Mouse (Mus musculus): ENCODE results near the gene Usp30. TPM values are rescaled to one million over a fixed set of nuclear protein-coding genes. Genes with fewer than 3 reads are reported as not detected.

Usp30 gene
- polyA plus RNA-seq, 1 experiment, result 36.6 TPM

DNA sequence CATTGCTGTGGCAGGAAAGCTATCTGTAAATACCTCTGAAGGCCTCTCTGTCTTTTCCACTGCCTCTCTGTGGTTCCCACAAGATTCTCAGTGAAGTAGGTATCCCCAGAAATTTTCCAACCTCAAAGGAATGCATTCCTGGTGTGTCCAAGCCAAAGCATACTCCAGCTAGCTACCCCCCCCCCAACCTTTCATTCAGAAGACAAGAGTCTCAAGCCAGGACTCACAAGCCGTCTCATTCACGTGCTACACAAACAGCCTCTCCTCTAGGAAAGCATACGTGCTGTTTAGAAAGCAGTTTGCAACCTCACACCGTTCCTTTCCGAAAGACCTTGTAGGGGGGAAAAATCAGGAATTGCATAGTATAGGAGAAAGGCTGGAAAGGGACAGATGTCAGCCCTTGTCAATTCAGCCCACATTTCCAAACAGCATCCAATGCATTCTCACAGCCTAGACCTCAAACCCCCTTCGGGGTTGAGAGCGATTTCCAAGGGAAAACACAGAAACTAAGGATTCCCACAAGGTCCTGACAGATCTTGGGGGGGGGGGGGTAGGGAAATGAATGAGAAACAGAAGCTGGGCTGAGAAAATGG lies 25.3 kb downstream of the Usp30 start:
- peak overlapping the region; percentile 67 for H3K4me3 ChIP-seq (ENCODE audit: insufficient read depth, low read length)
- H3K4me1 ChIP-seq (ENCODE audit: control insufficient read depth, insufficient read depth, low read length), result peaks cover 5% of the 10 kb centered on the region
- peak overlapping the region; percentile 95 for H3K27ac ChIP-seq (ENCODE audit: insufficient read depth, low read length)
- no peak for TF ChIP-seq CTCF (IDR thresholded peaks at IDR 0.05; ENCODE audit: extremely low read depth, insufficient read depth, low read length)
- no peak for TF ChIP-seq POLR2A (IDR thresholded peaks at IDR 0.05; ENCODE audit: extremely low read depth, insufficient read depth, low read length)

DNA sequence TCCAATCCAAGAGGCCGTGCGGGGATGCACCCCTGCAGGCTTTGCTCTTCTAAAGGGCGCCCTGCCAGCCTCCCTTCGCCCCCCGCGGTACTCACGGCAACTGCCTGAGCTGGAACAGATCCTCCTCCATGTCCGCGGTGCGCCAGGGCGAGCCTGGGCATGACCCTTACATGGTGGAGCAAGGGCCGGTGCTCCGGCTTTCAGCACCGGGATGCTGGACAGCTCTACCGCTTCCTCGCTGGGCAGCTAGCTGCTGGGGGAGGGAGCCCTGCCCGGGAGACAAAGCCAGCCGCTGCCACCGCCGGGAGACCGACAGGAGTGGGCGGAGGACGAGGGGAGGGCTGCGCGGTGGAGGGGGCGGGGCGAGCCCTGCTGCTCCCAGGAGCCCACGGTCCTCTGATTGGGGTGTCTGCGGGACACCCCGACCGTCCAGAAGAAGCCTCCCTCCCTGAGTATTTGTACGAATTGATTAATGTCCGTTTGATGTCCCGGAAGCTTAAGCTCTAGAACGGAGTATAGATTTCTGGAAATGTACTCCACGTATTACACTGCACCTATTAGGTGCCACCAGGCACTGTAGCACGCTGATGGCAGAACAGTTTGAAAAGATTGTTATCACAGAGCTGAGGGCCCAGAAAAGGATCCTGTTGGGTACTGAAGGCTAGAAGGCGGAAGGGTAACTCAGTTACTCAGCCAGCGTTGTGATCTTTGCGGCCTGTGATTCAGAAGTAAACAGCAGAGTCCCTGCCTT lies 26.0 kb downstream of the Usp30 start, which contains the start of gene Svop:
Gene Svop (minus strand): TSS at position 514 of the 751 bp plus-strand sequence.
- Histone ChIP-seq H3K4me1 (ENCODE audit: control insufficient read depth, insufficient read depth, low read length) (peaks cover 5% of the 10 kb centered on the region), H3K27ac (ENCODE audit: insufficient read depth, low read length) (peak within 1 kb of the TSS; percentile 95), H3K4me3 (ENCODE audit: insufficient read depth, low read length) (peak within 1 kb of the TSS; percentile 67)
- no peak for TF ChIP-seq CTCF (IDR thresholded peaks at IDR 0.05; ENCODE audit: extremely low read depth, insufficient read depth, low read length)
- TF ChIP-seq POLR2A (IDR thresholded peaks at IDR 0.05; ENCODE audit: extremely low read depth, insufficient read depth, low read length), result peak; percentile 60; the same call in 1 of the 2 replicates

DNA sequence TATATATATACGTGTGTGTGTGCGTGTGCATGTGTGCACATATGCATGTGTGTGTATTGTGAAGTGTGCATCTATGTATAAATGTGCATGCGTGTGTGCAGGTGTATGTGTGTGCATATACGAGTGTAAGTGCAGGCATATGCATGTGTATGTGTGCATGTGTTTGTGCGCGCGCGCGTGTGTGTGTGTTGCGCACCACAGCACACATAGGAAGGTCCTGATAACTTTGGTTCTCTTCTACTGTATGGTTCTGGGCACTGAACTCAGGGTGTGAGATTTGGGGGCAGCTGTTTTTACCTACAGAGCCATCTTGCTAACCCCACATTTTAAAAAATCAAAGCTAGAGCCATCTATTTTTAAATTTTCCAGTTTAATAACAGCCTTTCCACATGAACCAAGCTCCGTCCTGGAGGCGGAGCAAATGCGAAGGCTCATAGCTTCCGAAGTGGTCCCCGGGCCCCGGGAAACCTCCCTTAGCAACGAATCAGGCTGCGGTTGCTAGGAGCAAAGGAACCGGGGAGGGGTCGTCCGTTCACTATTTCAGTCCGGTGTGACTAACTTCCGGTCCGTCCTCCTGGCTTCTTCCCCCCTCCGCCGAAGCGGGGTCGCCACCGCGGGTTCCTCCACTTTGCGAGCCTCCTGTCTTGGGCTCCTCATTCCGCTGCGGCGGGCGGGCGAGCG lies 34.6 kb downstream of the Usp30 start:
- Histone ChIP-seq H3K27ac (ENCODE audit: insufficient read depth, low read length) (peak overlapping the region; percentile 27; the same call in 1 of the 2 replicates), H3K4me3 (ENCODE audit: insufficient read depth, low read length) (peak overlapping the region; percentile 94)

DNA sequence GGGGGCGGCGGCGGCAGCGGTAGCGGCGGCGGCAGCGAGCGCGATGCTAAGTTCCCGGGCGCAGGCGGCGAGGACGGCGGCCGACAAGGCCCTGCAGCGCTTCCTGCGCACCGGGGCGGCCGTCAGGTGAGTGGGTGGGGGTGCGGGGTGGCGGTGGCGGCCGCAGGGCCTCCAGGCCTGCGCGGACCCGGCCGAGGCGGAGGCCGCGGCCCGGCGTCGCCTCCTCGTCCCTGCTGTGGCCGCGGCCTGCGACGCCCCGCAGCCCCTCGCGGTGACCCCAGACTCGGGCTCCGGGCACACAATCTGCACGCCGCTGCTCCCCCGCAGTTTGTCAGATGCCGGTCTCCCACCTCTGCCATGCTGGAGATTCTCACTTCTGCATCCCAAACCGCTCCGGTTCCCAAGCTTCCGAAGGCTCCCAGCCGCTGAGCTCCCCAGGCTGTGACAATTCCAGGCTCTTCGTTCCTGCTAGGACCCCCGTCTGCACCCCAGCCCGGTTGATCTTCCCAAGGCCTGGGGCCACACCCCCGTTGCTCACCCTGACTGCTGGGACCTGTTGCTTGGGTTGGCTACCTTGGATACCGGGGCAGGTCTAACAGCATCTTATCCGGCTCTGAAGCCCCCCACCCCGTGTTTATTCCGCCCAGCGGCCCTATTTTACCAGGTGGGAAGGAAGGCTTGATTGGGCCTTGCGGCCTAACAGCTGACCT lies 35.3 kb downstream of the Usp30 start:
- peak overlapping the region; percentile 80 for H3K27ac ChIP-seq (ENCODE audit: insufficient read depth, low read length)
- no peak for TF ChIP-seq CTCF (IDR thresholded peaks at IDR 0.05; ENCODE audit: extremely low read depth, insufficient read depth, low read length)
- TF ChIP-seq POLR2A (IDR thresholded peaks at IDR 0.05; ENCODE audit: extremely low read depth, insufficient read depth, low read length), result no peak

More for the DNA sequence above, 34.6 kb downstream of the Usp30 start:
- peaks cover 11% of the 10 kb centered on the region for H3K4me1 ChIP-seq (ENCODE audit: control insufficient read depth, insufficient read depth, low read length)
- no peak for TF ChIP-seq CTCF (IDR thresholded peaks at IDR 0.05; ENCODE audit: extremely low read depth, insufficient read depth, low read length)
- peak; percentile 80 for TF ChIP-seq POLR2A (IDR thresholded peaks at IDR 0.05; ENCODE audit: extremely low read depth, insufficient read depth, low read length)

DNA sequence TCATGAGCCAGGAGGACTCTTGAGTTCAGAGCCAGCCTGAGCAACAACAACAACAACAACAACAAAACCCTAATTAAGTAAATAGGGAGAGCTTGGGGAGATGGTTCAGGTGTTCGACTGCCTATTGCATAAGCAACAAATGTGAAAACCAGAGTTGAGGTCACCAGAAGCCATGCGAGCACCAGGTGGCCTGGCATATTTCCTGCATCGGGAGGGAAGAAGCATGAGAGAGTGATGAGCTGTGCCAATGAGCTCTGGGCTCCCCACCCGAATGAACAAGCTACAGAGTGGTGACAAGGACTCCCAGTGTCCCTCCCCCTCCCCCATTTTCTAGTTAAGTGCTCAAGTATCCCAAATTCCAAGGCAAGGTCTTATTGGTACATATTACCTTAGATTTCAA lies 36.6 kb downstream of the Usp30 start:
- H3K27ac ChIP-seq (ENCODE audit: insufficient read depth, low read length), result peak overlapping the region; percentile 72
- no peak overlapping the region for H3K4me3 ChIP-seq (ENCODE audit: insufficient read depth, low read length)
- peaks cover 11% of the 10 kb centered on the region for H3K4me1 ChIP-seq (ENCODE audit: control insufficient read depth, insufficient read depth, low read length)
- TF ChIP-seq CTCF (IDR thresholded peaks at IDR 0.05; ENCODE audit: extremely low read depth, insufficient read depth, low read length), result no peak
- no peak for TF ChIP-seq POLR2A (IDR thresholded peaks at IDR 0.05; ENCODE audit: extremely low read depth, insufficient read depth, low read length)

More for the DNA sequence above, 35.3 kb downstream of the Usp30 start:
- peak overlapping the region; percentile 94 for H3K4me3 ChIP-seq (ENCODE audit: insufficient read depth, low read length)
- peaks cover 11% of the 10 kb centered on the region for H3K4me1 ChIP-seq (ENCODE audit: control insufficient read depth, insufficient read depth, low read length)

DNA sequence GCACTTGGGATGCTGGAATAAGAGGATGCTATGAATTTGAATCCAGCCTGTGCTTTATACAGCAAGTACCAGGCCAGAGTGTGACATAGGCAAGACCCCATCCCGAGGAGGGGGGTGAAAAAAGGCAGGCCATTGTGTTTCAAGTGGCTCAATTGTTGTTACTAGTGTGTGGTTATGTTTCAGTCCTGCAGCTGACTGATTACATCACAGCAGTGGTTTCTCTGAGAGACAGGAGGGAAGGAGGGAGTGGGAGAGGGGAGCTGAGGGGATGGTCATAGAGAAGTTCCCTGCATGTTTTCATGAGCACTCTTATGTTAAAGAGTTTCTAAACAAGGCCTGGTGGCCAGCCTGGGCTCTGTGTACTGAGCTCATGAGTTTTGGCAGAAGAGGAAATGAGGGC lies 37.5 kb downstream of the Usp30 start:
- Histone ChIP-seq H3K4me1 (ENCODE audit: control insufficient read depth, insufficient read depth, low read length) (peaks cover 11% of the 10 kb centered on the region), H3K27ac (ENCODE audit: insufficient read depth, low read length) (peak overlapping the region; percentile 72), H3K4me3 (ENCODE audit: insufficient read depth, low read length) (no peak overlapping the region)
- TF ChIP-seq CTCF (IDR thresholded peaks at IDR 0.05; ENCODE audit: extremely low read depth, insufficient read depth, low read length) (no peak), POLR2A (IDR thresholded peaks at IDR 0.05; ENCODE audit: extremely low read depth, insufficient read depth, low read length) (no peak)

DNA sequence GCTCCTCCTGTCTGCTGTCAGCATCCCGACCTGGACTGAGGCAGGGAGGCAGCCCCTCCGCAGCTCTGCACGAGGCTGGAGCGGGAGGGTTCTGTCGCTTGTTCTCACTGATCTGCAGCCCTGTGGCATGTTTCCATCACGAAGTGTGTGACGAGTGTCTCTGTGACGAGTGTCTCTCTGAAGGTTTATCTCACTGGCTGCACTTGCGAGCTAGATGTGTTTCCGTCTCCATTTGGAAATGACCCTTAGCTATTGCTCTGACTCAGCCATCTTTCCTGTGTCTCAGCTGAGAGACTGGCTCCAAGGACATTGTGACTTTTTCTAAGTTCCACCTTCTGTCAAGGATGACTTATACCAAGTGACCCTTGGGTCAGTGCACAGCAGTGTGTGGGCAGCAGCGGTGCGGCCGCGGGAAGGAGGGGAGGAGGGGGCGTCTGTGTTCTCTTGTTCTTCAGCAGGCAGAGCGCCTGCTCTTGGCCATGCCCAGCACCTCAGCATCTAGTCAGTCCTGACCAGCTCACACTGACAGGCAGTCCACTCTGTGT lies 41.2 kb downstream of the Usp30 start:
- H3K4me1 ChIP-seq (ENCODE audit: control insufficient read depth, insufficient read depth, low read length), result peaks cover 3% of the 10 kb centered on the region; the same call in 1 of the 2 replicates

DNA sequence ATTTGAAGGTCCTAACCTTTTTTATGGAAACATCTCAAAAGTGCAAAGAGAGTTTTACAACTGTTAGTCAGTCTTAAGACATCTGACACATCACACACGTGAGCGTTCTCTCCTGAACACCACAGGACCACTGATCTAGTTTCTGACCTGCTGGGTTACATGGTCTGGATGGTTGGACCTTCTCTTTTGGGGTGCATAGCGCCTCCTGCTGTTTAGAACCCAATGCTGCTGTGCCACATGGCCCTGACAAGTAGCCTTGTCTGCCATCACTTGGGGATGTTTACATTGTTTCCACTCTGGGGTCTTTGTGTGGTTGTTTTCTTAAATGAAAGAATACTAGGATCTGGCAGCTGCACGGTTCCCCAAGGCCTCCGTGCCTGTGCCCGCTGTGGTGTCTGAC lies 48.1 kb downstream of the Usp30 start:
- H3K4me3 ChIP-seq (ENCODE audit: insufficient read depth, low read length), result no peak overlapping the region
- H3K27ac ChIP-seq (ENCODE audit: insufficient read depth, low read length), result no peak overlapping the region
- no peak for TF ChIP-seq POLR2A (IDR thresholded peaks at IDR 0.05; ENCODE audit: extremely low read depth, insufficient read depth, low read length)
- TF ChIP-seq CTCF (IDR thresholded peaks at IDR 0.05; ENCODE audit: extremely low read depth, insufficient read depth, low read length), result no peak
- H3K4me1 ChIP-seq (ENCODE audit: control insufficient read depth, insufficient read depth, low read length), result no peaks in the 10 kb centered on the region

More for the DNA sequence above, 41.2 kb downstream of the Usp30 start:
- no peak for TF ChIP-seq CTCF (IDR thresholded peaks at IDR 0.05; ENCODE audit: extremely low read depth, insufficient read depth, low read length)
- no peak for TF ChIP-seq POLR2A (IDR thresholded peaks at IDR 0.05; ENCODE audit: extremely low read depth, insufficient read depth, low read length)
- Histone ChIP-seq H3K4me3 (ENCODE audit: insufficient read depth, low read length) (no peak overlapping the region), H3K27ac (ENCODE audit: insufficient read depth, low read length) (no peak overlapping the region)

DNA sequence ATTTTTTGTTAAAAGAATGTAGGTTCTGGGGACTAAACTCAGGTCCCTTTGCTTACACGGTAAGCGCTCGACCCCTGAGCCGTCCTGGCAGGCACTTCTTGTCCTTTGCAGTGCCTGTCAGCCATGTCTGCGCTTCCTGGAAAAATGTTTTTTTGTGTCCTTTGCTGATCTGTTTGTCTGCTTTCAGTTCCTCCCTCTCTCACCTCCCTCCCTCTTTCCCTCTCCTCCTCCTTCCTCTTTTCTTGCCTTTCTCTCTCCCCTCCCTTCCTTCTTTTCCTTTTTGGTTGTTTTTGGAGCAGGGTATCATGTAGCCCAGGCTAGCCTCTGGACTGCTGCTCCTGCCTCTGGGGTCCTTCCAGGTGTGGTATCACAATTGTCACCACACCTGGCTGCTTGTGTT lies 49.8 kb downstream of the Usp30 start:
- H3K4me3 ChIP-seq (ENCODE audit: insufficient read depth, low read length), result no peak overlapping the region
- no peak for TF ChIP-seq CTCF (IDR thresholded peaks at IDR 0.05; ENCODE audit: extremely low read depth, insufficient read depth, low read length)
- no peak for TF ChIP-seq POLR2A (IDR thresholded peaks at IDR 0.05; ENCODE audit: extremely low read depth, insufficient read depth, low read length)

More for the DNA sequence above, 49.8 kb downstream of the Usp30 start:
- no peak overlapping the region for H3K27ac ChIP-seq (ENCODE audit: insufficient read depth, low read length)
- H3K4me1 ChIP-seq (ENCODE audit: control insufficient read depth, insufficient read depth, low read length), result no peaks in the 10 kb centered on the region
